Mouse (Mus musculus): ENCODE measurements at regions not wholly inside any gene's neighbourhood (a gene's known extent, or its start where the extent isn't known, plus 50 kb on each side); places are given as distances from the start of the nearest gene placed in this dataset.
A peak's percentile ranks its signal among the peaks of the same experiment; 100 is the strongest.

- DNase-seq (ENCODE audit: low spot score), result no peak
Observed at GRCm38 (mm10) chr1:183504103-183504841, 86.3 kb downstream of the Hhipl2 start.

GRCm38 (mm10) chr1:183507893-183508292, 89.9 kb downstream of the Hhipl2 start:
- no peak for DNase-seq (ENCODE audit: low spot score)

GRCm38 (mm10) chr1:183510759-183511158, 92.7 kb downstream of the Hhipl2 start:
- DNase-seq (ENCODE audit: low spot score), result no peak

GRCm38 (mm10) chr1:183513876-183514275, 95.9 kb downstream of the Hhipl2 start:
- DNase-seq (ENCODE audit: low spot score), result no peak

GRCm38 (mm10) chr1:183514281-183514983, 96.4 kb downstream of the Hhipl2 start:
- no peak for DNase-seq (ENCODE audit: low spot score)

- DNase-seq (ENCODE audit: low spot score), result no peak
Observed at GRCm38 (mm10) chr1:183514984-183515287, 96.9 kb downstream of the Hhipl2 start.

- no peak for DNase-seq (ENCODE audit: low spot score)
Observed at GRCm38 (mm10) chr1:183516167-183516566, 98.2 kb downstream of the Hhipl2 start.

GRCm38 (mm10) chr1:183517236-183517635, 99.2 kb downstream of the Hhipl2 start:
- DNase-seq (ENCODE audit: low spot score), result no peak

GRCm38 (mm10) chr1:183521569-183521968, 103.6 kb downstream of the Hhipl2 start:
- no peak for DNase-seq (ENCODE audit: low spot score)

- DNase-seq (ENCODE audit: low spot score), result no peak
Observed at GRCm38 (mm10) chr1:183533386-183533785, 115.4 kb downstream of the Hhipl2 start.

- DNase-seq (ENCODE audit: low spot score), result no peak
Observed at GRCm38 (mm10) chr1:183548752-183549387, 130.9 kb downstream of the Hhipl2 start.

- DNase-seq (ENCODE audit: low spot score), result peak; percentile 44
Observed at GRCm38 (mm10) chr1:183552617-183553016, 134.6 kb downstream of the Hhipl2 start.

GRCm38 (mm10) chr1:183553219-183553618, 135.2 kb downstream of the Hhipl2 start:
- DNase-seq (ENCODE audit: low spot score), result no peak

- DNase-seq (ENCODE audit: low spot score), result no peak
Observed at GRCm38 (mm10) chr1:183562853-183563252, 144.8 kb downstream of the Hhipl2 start.

- DNase-seq (ENCODE audit: low spot score), result no peak
Observed at GRCm38 (mm10) chr1:183573621-183574585, 155.9 kb downstream of the Hhipl2 start.

GRCm38 (mm10) chr1:183584861-183585260, 166.8 kb downstream of the Hhipl2 start:
- no peak for DNase-seq (ENCODE audit: low spot score)

- DNase-seq (ENCODE audit: low spot score), result no peak
Observed at GRCm38 (mm10) chr1:183586406-183586805, 168.4 kb downstream of the Hhipl2 start.

GRCm38 (mm10) chr1:183595306-183595705, 177.3 kb downstream of the Hhipl2 start:
- no peak for DNase-seq (ENCODE audit: low spot score)

- no peak for DNase-seq (ENCODE audit: low spot score)
Observed at GRCm38 (mm10) chr1:183600466-183600865, 182.5 kb downstream of the Hhipl2 start.

GRCm38 (mm10) chr1:183611966-183612694, 194.1 kb downstream of the Hhipl2 start:
- no peak for DNase-seq (ENCODE audit: low spot score)

- DNase-seq (ENCODE audit: low spot score), result no peak
Observed at GRCm38 (mm10) chr1:183619451-183620059, 201.5 kb downstream of the Hhipl2 start.

All from testis, postnatal 10 days (tissue).